Mouse (Mus musculus) olfactory bulb, adult 2 months (tissue): ENCODE measurements around the gene Vps52. TPM values are rescaled to one million over a fixed set of nuclear protein-coding genes. Genes with fewer than 3 reads are reported as not detected.

Experiments
- H3K27ac ChIP-seq: fragments of 200-500 bp; 2 replicates; pipeline ENCODE4 v1.5.1; 2012; ENCODE audit warnings: low read depth, low read length; ENCODE audit not compliant: insufficient read depth
- H3K4me1 ChIP-seq: fragments of 200-500 bp; 2 replicates; pipeline ENCODE4 v1.6.1; 2012; ENCODE audit warnings: low read length; ENCODE audit not compliant: control insufficient read depth, insufficient read depth
- H3K4me3 ChIP-seq: fragments of 200-500 bp; 2 replicates; pipeline ENCODE4 v1.5.1; 2012; ENCODE audit warnings: mild to moderate bottlenecking, low read depth, low read length, moderate library complexity; ENCODE audit not compliant: insufficient read depth
- CTCF ChIP-seq: fragments of 200-500 bp; IDR thresholded peaks from 2 replicates; pipeline ENCODE4 v1.5.1; 2012; ENCODE audit warnings: low read depth, mild to moderate bottlenecking, low read length, moderate library complexity; ENCODE audit not compliant: insufficient read depth
- POLR2A ChIP-seq: fragments of 200-500 bp; IDR thresholded peaks from 2 replicates; pipeline ENCODE4 v1.6.1; 2012; ENCODE audit warnings: mild to moderate bottlenecking, low read depth, low read length, moderate library complexity; ENCODE audit not compliant: insufficient read depth
- WGBS: fragments of 180-500 bp; shearing (Covaris S2); methylation state at CpG from one replicate; pipeline ENCODE4 v1.1.7; 2018; 5-methylcytosine and 5-hydroxymethylcytosine counted together
- polyA plus RNA-seq: library from polyadenylated mRNA; stranded (reverse); fragments of >200 nt; gene quantifications from 2 replicates; pipeline ENCODE4 v1.2.4, GENCODE M21; 2012; ENCODE audit warnings: low replicate concordance; ENCODE audit not compliant: missing spikeins, insufficient read depth, insufficient read length

Vps52 gene
- polyA plus RNA-seq, 1 experiment, result not detected

GRCm38 (mm10) chr17:33938783-33939182 lies 16.8 kb upstream of the Vps52 start:
- Histone ChIP-seq H3K4me3 (no peak overlapping the region), H3K27ac (no peak overlapping the region), H3K4me1 (peaks cover 20% of the 10 kb centered on the region)
- TF ChIP-seq POLR2A (no peak), CTCF (no peak)
- 78% methylated on average over 11 of the region's 11 CpGs for WGBS

GRCm38 (mm10) chr17:33940206-33940805 lies 15.3 kb upstream of the Vps52 start, which contains the start of the genes Pfdn6 and Wdr46:
TSS of gene Pfdn6 (minus strand) at chr17:33940343.
TSS of gene Wdr46 (plus strand) at chr17:33940660.
- peak within 1 kb of the TSS; percentile 40; the same call in 1 of the 2 replicates for H3K27ac ChIP-seq
- peaks cover 20% of the 10 kb centered on the region for H3K4me1 ChIP-seq
- under 1% methylated on average over 36 of the region's 36 CpGs for WGBS
- TF ChIP-seq CTCF (no peak), POLR2A (peak; percentile 42; the same call in 1 of the 2 replicates)
- H3K4me3 ChIP-seq, result peak within 1 kb of the TSS; percentile 77

GRCm38 (mm10) chr17:33940981-33941380 lies 14.6 kb upstream of the Vps52 start:
- H3K4me1 ChIP-seq, result peaks cover 20% of the 10 kb centered on the region
- TF ChIP-seq CTCF (no peak), POLR2A (no peak)
- WGBS, result 4% methylated on average over 26 of the region's 26 CpGs
- H3K4me3 ChIP-seq, result peak overlapping the region; percentile 77
- no peak overlapping the region for H3K27ac ChIP-seq

GRCm38 (mm10) chr17:33941381-33941780 lies 14.2 kb upstream of the Vps52 start:
- Histone ChIP-seq H3K4me1 (peaks cover 20% of the 10 kb centered on the region), H3K27ac (no peak overlapping the region), H3K4me3 (peak overlapping the region; percentile 77)
- whole genome bisulfite sequencing, result 59% methylated on average over 19 of the region's 19 CpGs
- no peak for TF ChIP-seq CTCF
- no peak for TF ChIP-seq POLR2A

GRCm38 (mm10) chr17:33943454-33943853 lies 12.2 kb upstream of the Vps52 start:
- WGBS, result 92% methylated on average over 15 of the region's 15 CpGs
- peaks cover 20% of the 10 kb centered on the region for H3K4me1 ChIP-seq
- TF ChIP-seq CTCF (no peak), POLR2A (no peak)
- H3K4me3 ChIP-seq, result no peak overlapping the region
- no peak overlapping the region for H3K27ac ChIP-seq

GRCm38 (mm10) chr17:33947430-33948089 lies 8.1 kb upstream of the Vps52 start:
- Histone ChIP-seq H3K27ac (no peak overlapping the region), H3K4me1 (peaks cover 27% of the 10 kb centered on the region), H3K4me3 (no peak overlapping the region)
- WGBS, result 89% methylated on average over 10 of the region's 10 CpGs
- TF ChIP-seq POLR2A, result no peak
- TF ChIP-seq CTCF, result no peak

GRCm38 (mm10) chr17:33948090-33948904 lies 7.3 kb upstream of the Vps52 start:
- Histone ChIP-seq H3K27ac (no peak overlapping the region), H3K4me1 (peaks cover 27% of the 10 kb centered on the region), H3K4me3 (no peak overlapping the region)
- WGBS, result 87% methylated on average over 22 of the region's 22 CpGs
- TF ChIP-seq CTCF, result no peak
- TF ChIP-seq POLR2A, result no peak

- Histone ChIP-seq H3K27ac (no peak overlapping the region), H3K4me1 (peaks cover 27% of the 10 kb centered on the region), H3K4me3 (no peak overlapping the region)
- TF ChIP-seq CTCF, result no peak
- WGBS, result 91% methylated on average over 19 of the region's 19 CpGs
Measured at GRCm38 (mm10) chr17:33948905-33949537, 6.6 kb upstream of the Vps52 start.

GRCm38 (mm10) chr17:33950131-33950625 lies 5.4 kb upstream of the Vps52 start:
- 63% methylated on average over 10 of the region's 10 CpGs for WGBS
- H3K4me1 ChIP-seq, result peaks cover 35% of the 10 kb centered on the region
- no peak overlapping the region for H3K27ac ChIP-seq
- H3K4me3 ChIP-seq, result peak overlapping the region; percentile 72
- no peak for TF ChIP-seq CTCF
- TF ChIP-seq POLR2A, result no peak
